Mouse (Mus musculus) embryo, embryonic 10 days (tissue): Measurements from ENCODE around the gene Siglech.
"Not testable (repeated sequence)": the region's sequence is repeated elsewhere in the genome, so short reads cannot be mapped to it uniquely, and the experiment has no call there.

Experiments used
- DNase-seq: peaks from one replicate; pipeline ENCODE4 v3.0.0-alpha.2; 2015; ENCODE audit warnings: low spot score

Gene Siglech

DNA sequence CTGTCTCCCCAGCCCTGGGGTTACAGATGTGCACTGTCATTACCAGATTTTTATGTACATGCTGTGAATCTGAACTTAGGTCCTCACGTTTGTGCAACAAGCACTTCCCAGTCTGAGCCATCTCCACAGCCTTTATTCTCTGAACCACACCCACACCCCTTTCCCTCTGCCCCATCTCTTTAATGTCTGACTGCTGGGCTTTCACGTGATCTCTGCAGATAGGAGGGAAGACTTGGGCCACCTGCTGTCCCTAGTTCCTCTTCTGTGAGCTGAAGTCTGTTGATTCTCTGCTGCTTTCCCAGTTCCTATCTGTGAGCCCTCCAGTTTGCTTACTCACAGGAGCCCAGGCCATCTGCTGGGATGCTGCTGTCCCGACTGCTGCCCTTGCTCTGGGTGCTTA, at the start of gene Siglech:
Gene Siglech (plus strand): TSS at position 253 of the 400 bp plus-strand sequence.
- no peak for DNase-seq

DNA sequence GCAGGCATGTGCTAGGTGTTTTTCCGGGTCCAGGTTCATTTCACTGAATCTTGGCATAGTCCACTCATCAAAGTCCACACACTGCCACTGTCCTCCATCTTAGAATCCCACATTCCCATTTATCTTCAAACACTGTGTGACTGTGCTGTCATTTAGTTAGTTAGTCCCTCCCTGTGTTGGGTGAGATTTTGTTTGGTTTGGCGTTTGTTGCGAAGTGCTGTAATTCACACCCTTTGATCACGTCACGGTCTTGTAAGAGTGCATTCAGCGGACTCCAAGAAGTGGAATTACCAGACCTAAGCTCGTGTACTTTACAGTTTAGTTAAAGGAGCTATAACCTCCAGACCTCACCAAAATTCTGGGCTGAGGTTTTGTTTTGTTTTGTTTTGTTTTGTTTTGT, 45.3 kb upstream of the Siglech start:
- no peak for DNase-seq

DNA sequence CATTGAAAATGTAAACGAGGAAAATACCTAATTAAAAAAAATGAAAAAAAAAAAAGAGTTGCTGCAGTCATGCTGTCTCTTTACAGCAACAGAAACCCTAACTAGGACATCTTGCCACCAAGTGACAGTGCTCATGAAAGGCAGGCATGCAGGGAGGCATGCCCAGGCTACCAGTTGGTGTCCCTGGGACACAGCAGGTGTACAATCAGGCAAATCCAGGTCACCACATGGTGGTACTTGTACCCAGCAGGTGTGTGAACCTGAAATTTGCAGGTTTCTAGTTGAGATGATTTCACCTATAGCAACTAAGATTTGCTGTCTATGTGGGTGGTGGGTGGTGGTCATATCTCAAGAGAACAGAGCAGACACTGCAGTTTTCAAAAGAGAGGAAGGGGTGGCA, 39.1 kb upstream of the Siglech start:
- DNase-seq, result no peak

DNA sequence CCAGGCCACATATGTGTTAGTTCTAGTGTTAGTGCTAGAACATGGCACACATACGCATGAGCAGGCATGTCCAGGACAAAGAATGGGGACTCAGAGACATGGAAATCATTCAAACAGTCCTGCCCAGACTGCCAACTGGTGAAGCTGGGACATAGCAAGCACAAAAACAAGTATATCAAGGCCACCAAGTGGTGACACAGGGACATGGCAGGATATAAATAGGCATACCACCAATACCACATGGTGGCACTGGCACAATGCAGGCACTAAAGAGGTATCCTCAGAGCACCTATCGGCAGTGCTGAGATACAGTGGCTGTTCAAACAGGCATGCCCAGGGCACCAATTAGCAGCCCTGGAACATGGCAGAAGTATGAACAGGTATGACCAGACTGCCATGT, 33.5 kb upstream of the Siglech start:
- no peak for DNase-seq

DNA sequence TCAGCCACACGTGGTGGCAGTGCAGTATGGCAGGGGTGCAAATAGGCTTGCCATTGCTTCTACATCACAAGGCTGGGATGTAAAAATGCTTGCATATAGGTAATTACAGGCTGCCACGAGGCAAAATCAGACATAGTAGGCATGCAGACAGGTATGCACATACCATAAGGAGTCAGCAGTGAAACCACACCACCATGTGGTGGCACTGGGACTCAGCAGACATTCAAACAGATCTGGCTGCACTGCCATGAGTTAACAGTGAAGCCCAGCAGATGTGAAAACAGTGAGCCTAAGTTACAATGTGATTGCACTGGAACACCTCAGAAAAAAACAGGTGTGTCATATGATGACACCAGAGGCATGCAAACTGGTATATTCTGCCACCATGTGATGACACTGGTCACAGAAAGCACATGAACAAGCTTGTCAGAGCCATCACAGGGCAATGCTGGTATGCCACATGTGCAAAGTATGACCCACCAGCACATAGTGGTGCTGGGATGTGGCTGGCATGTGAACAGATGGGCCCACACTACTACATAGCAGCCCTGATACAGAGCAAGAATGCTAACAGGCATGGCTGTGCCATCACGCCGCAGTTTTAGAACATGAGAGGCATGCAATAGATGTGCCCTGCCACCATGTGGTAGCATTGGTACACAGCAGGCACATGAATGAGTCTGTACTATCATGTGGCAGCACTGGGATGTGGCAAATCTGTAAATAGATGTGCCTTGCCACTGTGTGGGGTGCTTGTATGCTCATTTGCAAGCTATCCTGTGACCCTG, 30.7 kb upstream of the Siglech start:
- DNase-seq, result peak; percentile 69

DNA sequence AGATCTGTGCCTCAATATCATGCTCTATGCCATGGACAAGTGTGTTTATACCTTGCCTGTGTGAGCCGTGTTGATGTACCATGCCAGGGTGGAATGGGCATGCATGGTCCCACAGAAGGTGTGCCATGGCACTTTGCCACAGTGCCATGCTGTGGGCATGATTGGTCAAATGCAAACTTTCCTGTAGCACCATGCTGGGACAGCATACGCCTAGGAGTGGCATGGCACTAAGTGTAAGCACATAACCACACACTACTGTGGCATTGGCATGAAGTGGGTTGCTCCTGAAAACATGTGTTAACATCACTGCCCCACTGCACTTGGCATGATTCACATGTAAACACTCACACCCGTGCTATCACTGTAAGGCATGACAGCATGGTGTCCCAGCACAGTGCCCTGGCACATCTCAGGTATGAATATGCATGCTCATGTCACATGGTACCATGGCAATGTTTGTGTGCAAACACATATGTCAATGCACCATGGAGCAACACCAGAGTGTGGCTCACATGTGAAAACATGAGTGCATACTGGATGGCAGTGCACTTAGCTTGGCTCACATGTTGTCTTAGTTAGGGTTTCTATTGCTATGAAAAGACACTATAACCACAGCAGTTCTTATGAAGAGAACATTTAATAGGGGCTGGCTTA, 24.2 kb upstream of the Siglech start:
- no peak for DNase-seq

DNA sequence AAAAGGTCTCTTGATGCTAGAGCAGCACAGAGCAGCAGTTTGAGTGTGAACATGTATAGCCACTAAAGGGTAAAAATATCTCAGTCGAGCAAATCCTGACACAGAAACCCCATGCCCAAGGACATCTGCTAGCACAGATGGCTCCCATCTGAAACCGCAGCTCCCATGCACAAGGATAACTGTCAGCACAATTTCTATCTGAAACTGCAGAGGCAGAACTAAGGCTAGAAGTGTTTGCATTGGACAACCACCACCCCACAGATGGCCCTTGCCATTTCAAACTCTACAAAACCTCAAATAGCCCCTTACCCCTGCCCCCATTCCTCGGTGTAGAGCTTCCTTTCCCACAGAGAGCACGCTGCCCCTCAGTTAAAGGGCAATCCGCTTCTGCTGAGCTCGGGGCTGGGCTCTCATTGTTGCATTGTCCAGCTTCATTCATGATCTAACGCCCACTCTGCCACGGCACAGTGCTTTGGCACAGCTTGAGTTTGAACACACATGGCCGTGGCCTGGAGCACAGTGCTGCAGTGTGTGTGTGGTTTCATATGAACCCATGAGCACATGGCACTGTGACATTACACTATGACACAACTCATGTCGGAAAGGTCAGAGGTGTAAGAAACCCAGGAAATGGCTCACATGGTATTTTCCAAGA, 23.3 kb upstream of the Siglech start:
- DNase-seq, result peak; percentile 9

DNA sequence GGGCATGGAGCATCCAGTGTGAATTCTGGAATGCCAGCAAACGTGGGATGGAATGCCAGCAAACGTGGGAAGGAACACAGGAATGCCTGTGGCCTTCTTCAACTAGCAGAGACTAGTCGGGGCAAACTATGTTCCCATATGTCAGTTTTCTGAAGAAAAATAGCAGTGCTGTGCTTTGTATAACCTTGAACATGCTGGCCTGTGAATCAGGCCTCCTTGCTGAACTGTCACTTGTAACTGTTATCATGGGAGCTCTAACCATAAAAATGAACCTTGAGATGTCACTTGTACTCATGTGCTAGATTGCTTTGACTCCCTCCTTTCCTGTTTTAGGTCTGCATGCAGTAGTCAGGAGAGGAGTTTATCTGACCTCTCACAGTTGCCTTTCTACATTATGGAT, 17.1 kb upstream of the Siglech start:
- DNase-seq, result no peak

DNA sequence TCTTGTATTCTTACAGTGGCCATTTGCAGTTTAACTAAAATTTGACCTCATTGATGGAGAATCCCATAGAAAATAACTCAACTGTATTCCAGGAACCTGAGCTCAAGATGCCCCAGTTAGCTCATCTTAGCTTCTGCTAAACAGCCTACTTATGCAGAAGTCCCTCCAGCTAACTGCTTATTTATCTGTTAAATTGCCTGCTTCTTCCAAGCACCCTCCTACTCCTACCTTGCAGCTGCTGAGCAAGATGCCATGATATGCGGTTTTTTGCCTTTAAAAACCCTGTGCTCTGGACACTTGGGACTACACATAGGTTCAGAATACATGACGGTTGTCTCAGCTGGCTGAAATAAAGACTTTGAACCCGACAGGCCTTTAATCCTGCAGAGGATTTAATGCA, 8.6 kb upstream of the Siglech start:
- no peak for DNase-seq

DNA sequence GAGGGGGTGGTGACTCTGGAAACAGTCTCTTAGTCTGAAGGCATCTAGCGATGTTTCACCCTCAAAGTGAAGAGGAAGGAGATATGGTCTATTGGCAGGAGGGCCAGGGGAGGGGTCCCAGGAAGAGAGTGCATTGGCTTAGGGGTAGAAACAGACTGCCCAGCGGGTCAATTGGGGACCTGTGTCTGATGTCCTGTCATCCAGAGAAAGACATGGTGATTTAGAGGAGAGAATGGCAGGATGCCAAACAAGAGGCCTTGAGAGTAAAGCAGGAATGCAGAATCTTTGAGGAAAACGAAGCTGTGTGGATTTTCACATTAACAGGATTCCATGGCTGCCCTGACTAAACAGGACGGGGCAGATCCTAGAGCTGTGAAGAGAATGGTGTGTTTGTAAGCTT, 12.0 kb downstream of the Siglech start:
- no peak for DNase-seq

DNA sequence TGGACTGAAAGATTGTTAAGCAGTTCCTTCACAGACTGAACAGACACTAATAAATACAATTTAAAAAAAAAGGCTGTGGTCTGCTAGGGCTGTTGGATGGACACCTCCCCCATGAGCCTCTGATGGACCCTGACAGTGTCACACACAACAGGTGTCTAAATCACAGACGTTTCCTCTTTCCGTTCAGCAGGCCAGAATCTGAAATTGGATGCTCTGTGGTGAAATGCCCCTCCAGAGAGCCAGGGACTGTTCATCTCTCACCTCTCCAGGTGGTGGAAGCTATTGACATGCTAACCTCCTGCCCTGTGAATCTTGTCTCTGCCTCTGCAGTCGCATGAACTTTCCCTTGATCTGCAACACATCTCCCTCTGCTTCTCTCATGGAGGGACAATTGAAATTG, 14.5 kb downstream of the Siglech start:
- no peak for DNase-seq

DNA sequence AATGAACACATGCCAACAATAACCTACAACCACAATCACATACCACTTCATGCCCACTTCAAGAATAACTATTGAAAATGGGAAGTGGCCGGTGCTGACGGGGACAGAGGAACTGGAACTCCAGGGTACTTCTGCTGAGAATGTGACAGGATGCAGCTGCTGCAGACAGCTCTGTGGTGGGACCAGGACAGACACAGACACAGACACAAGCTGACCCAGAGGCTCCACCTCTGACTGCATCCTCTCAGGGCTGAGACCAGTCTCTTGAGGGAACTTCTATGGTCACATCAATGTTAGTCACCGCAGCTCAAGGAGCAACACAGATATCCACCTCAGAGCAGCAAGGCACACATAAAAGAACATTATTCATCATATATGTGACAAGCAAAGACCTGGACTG, 16.6 kb downstream of the Siglech start:
- DNase-seq, result no peak

DNA sequence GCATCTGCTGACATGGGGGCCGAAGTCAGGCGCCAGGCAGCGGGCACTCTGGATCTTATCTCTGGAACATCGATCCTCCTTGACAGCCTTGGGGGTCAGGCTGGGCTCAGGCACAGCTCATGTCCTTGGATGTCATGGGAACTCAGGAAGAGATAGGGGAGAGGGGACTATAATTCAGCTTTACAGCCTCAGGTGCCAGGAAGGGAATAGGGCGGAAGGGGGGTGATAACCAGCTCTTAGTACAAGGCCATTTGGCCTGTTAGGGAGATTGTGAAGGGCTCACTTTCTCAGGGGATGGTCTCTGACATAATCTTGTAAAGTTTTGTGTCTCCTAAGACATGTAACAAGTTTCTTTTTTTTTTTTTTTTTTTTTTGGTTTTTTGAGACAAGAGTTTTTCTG, 22.6 kb downstream of the Siglech start:
- DNase-seq, result not testable (repeated sequence)

DNA sequence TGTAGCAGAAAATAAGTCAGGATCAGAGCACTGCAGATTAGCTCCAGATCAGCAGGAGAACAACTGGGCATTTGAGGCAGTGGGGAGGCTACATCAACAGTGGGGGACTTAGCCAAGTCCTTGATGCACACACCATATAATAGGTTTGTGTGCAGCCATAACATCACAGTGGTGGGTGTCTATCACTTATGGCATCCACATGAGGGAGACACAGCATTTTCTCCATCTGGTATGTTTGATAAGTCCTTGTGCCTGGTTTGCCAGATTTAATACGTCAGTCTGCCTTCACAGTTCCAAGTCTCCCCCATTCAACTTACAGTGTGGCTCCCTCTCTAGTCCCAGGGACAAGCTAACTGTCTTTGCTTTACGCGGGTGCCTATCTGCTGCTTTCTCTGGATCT, 24.3 kb downstream of the Siglech start:
- no peak for DNase-seq

DNA sequence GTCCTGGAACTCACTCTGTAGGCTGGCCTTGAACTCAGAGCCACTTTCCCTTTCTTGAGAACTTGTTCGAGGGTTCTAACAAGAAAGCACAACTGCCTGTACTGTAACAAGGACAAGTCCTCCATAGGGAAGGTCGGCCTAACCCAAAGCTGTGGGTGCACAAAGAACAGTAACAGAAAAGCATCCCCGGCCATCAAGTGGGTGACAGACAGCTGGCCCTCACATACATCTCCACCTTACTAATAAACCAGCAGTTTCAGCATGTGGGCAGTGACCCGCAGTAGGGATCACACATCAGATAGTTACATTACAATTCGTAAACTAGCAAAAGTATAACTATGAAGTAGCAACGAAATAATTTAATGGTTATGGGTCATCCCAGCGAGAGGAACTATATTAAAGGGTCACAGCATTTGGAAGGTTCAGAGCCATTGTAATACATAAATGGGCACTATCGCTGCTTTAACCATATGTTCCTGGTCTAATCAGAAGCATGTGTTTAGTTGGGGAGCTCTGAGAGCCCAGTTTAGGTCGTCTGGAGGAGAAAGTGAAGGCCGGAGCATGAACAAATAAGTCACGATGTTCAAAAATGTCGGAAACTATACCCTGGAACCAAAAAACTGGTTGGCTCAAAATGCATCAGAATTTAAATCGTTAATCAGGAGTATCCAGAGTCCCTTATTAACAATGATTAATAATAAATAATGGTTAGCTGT, 25.4 kb downstream of the Siglech start:
- DNase-seq, result no peak

DNA sequence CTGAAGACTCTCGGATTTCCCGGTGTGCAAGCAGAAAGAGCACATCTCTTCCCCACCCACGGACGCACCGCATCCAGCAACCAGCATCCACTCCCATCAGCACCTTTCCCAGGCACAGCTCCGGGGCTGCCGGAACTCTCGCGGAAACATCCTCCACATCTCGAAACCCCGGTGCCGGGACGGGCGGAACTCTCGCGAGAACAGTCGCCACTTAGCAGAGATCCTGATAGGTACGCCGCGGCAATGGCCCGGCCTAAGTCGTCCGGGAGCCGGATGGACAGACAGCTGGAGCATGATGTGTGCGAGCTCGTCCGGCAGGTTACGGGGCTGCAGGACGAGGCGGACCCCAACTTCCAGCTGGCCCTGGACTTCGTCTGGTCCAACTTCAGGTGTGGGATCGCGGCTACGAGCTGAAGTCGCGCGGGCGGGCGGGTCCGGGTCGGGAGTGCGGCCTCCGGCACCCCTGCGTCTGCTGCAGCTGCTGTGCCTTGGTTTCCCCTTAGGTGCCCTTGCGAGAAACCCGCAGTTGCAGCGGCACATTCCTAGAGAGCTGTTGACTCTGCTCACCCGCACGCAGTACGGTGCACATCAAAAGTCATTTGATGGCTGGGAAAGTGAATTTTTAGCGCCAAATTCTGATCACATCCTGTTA, 26.1 kb downstream of the Siglech start, which contains the start of gene Tubgcp5:
Gene Tubgcp5 (plus strand): TSS at position 203 of the 652 bp plus-strand sequence.
- peak; percentile 99 for DNase-seq

DNA sequence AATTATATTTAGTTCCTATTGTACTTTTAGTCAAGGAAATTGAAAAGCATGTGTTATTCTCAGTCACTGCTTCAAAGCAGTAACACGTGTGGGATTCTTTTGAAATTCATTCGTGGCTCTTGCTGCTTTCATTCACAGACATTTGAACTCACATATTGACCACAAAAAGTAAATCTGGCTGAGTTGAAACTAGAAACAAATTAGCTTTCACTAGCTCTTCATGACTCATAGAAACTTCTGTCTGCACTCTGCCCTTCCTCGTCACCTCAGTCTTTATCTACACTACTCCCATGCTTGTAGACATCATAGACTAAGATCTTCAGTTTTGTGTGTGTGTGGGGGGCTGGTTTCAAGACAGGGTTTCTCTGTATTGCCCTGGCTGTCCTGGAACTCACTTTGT, 32.0 kb downstream of the Siglech start:
- no peak for DNase-seq

DNA sequence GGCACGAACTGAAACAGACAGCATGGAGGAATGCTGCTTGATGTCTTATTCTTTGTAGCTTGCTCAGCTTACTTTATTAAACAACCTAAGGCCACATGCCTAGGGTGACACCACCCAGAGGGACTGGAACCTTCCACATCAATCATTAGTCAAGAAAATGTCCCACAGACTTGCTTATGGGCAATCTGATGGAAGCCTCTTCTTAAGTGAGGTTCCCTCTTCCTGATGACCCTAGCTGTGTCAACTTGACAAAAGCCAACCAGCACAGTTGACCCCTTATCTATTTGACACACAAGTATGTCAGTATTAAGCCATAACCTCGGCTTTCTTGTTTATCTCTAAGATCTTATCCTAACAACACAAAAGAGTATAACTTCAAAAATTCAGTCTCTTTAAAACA, 42.0 kb downstream of the Siglech start:
- DNase-seq, result no peak

DNA sequence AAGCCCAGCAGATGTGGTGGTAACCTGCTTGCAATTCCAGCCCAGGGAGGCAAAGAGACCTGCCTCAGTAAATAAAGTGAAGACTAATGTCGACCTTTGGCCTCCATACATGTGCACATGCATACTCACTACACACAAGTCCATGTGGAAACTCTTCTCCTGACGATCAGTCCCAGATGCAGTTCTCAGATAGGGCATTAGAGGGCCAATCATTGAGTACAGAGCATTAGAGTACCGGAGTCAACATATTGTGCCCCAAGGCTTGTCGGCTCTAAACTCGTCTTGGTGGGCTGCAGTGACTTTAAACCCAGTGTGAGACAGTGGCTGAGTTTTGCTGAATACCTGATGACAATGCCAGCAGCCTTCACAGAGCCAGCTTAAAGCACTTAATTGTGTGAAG, 56.5 kb downstream of the Siglech start:
- no peak for DNase-seq

DNA sequence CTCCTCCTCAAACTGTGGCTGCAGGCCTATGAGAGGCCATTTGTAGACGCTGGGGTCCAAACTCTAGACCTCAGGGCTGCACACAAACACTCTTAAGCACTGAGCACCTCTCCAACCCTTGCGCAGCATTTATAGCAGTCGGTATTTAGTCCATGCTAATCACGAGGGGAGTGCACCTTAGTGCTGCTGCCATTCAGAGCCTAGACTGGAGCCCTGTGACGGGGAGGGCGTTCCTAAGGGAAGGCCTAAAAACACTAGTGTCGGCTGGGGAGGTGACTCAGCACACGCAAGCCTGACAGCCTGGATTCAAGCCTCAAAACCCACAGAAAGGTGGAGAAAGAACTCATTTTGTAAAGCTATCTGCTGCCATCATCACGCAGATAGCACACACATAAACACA, 59.6 kb downstream of the Siglech start:
- no peak for DNase-seq
